Mouse (Mus musculus): ENCODE data around the gene Gins1.

GRCm38 (mm10) chr2:150965951-150966350, 60.8 kb downstream of the Gins1 start:
- TF ChIP-seq EP300 (IDR thresholded peaks at IDR 0.05; ENCODE audit: low read depth) (no peak), CTCF (IDR thresholded peaks at IDR 0.05; ENCODE audit: low read depth) (no peak)
